Mouse (Mus musculus): ENCODE results near the gene Zscan4e.
"Not testable (repeated sequence)": the region's sequence is repeated elsewhere in the genome, so short reads cannot be mapped to it uniquely, and the experiment has no call there.

Zscan4e gene

GRCm38 (mm10) chr7:11310582-11310981 lies at the start of gene Zscan4e:
Gene Zscan4e, minus strand, starts transcription at chr7:11310682.
- not testable (repeated sequence) for DNase-seq (ENCODE audit: low spot score in 2 of 2)

Measured in frontal cortex, postnatal 10 days (tissue).